Mouse (Mus musculus): ENCODE measurements around the gene Atp8b4. TPM values are rescaled to one million over a fixed set of nuclear protein-coding genes. Genes with fewer than 3 reads are reported as not detected.

Atp8b4 gene
- polyA plus RNA-seq, 1 experiment = 0.67 TPM

GRCm38 (mm10) chr2:126496838-126497237 is 3.6 kb downstream of the Atp8b4 start:
- Histone ChIP-seq H3K27ac (ENCODE audit: insufficient read depth, low read length) (no peak overlapping the region), H3K4me3 (ENCODE audit: insufficient read depth, low read length) (no peak overlapping the region), H3K4me1 (ENCODE audit: control insufficient read depth, insufficient read depth, low read length) (no peaks in the 10 kb centered on the region)
- TF ChIP-seq CTCF (IDR thresholded peaks at IDR 0.05; ENCODE audit: borderline replicate concordance, insufficient read depth, low read length) = no peak
- no peak for TF ChIP-seq POLR2A (IDR thresholded peaks at IDR 0.05; ENCODE audit: low read depth, low read length)

- Histone ChIP-seq H3K4me1 (ENCODE audit: control insufficient read depth, insufficient read depth, low read length) (peaks cover 8% of the 10 kb centered on the region; the same call in 1 of the 2 replicates), H3K27ac (ENCODE audit: insufficient read depth, low read length) (no peak overlapping the region)
Measured at GRCm38 (mm10) chr2:126495832-126496695, 4.4 kb downstream of the Atp8b4 start.

GRCm38 (mm10) chr2:126495230-126495629 is 5.2 kb downstream of the Atp8b4 start:
- Histone ChIP-seq H3K27ac (ENCODE audit: insufficient read depth, low read length) (no peak overlapping the region), H3K4me1 (ENCODE audit: control insufficient read depth, insufficient read depth, low read length) (peaks cover 8% of the 10 kb centered on the region; the same call in 1 of the 2 replicates)
- TF ChIP-seq CTCF (IDR thresholded peaks at IDR 0.05; ENCODE audit: borderline replicate concordance, insufficient read depth, low read length) = no peak
- TF ChIP-seq POLR2A (IDR thresholded peaks at IDR 0.05; ENCODE audit: low read depth, low read length) = no peak

More at GRCm38 (mm10) chr2:126495832-126496695, 4.4 kb downstream of the Atp8b4 start:
- no peak for TF ChIP-seq CTCF (IDR thresholded peaks at IDR 0.05; ENCODE audit: borderline replicate concordance, insufficient read depth, low read length)
- TF ChIP-seq POLR2A (IDR thresholded peaks at IDR 0.05; ENCODE audit: low read depth, low read length) = no peak
- H3K4me3 ChIP-seq (ENCODE audit: insufficient read depth, low read length) = no peak overlapping the region

GRCm38 (mm10) chr2:126493306-126493705 is 7.2 kb downstream of the Atp8b4 start:
- no peak overlapping the region for H3K27ac ChIP-seq (ENCODE audit: insufficient read depth, low read length)
- TF ChIP-seq POLR2A (IDR thresholded peaks at IDR 0.05; ENCODE audit: low read depth, low read length) = no peak
- no peak for TF ChIP-seq CTCF (IDR thresholded peaks at IDR 0.05; ENCODE audit: borderline replicate concordance, insufficient read depth, low read length)
- peaks cover 8% of the 10 kb centered on the region; the same call in 1 of the 2 replicates for H3K4me1 ChIP-seq (ENCODE audit: control insufficient read depth, insufficient read depth, low read length)
- H3K4me3 ChIP-seq (ENCODE audit: insufficient read depth, low read length) = no peak overlapping the region

More at GRCm38 (mm10) chr2:126495230-126495629, 5.2 kb downstream of the Atp8b4 start:
- no peak overlapping the region for H3K4me3 ChIP-seq (ENCODE audit: insufficient read depth, low read length)

GRCm38 (mm10) chr2:126492713-126493112 is 7.8 kb downstream of the Atp8b4 start:
- Histone ChIP-seq H3K27ac (ENCODE audit: insufficient read depth, low read length) (no peak overlapping the region), H3K4me3 (ENCODE audit: insufficient read depth, low read length) (no peak overlapping the region), H3K4me1 (ENCODE audit: control insufficient read depth, insufficient read depth, low read length) (peaks cover 8% of the 10 kb centered on the region; the same call in 1 of the 2 replicates)
- TF ChIP-seq CTCF (IDR thresholded peaks at IDR 0.05; ENCODE audit: borderline replicate concordance, insufficient read depth, low read length) (no peak), POLR2A (IDR thresholded peaks at IDR 0.05; ENCODE audit: low read depth, low read length) (no peak)

GRCm38 (mm10) chr2:126491446-126491845 is 9.0 kb downstream of the Atp8b4 start:
- H3K27ac ChIP-seq (ENCODE audit: insufficient read depth, low read length) = no peak overlapping the region
- TF ChIP-seq POLR2A (IDR thresholded peaks at IDR 0.05; ENCODE audit: low read depth, low read length) = no peak
- no peak overlapping the region for H3K4me3 ChIP-seq (ENCODE audit: insufficient read depth, low read length)
- H3K4me1 ChIP-seq (ENCODE audit: control insufficient read depth, insufficient read depth, low read length) = peaks cover 8% of the 10 kb centered on the region; the same call in 1 of the 2 replicates

- H3K27ac ChIP-seq (ENCODE audit: insufficient read depth, low read length) = no peak overlapping the region
Measured at GRCm38 (mm10) chr2:126490573-126490972, 9.9 kb downstream of the Atp8b4 start.

GRCm38 (mm10) chr2:126485262-126486017 is 15.0 kb downstream of the Atp8b4 start:
- no peak overlapping the region for H3K27ac ChIP-seq (ENCODE audit: insufficient read depth, low read length)
- no peak overlapping the region for H3K4me3 ChIP-seq (ENCODE audit: insufficient read depth, low read length)
- no peaks in the 10 kb centered on the region for H3K4me1 ChIP-seq (ENCODE audit: control insufficient read depth, insufficient read depth, low read length)
- TF ChIP-seq CTCF (IDR thresholded peaks at IDR 0.05; ENCODE audit: borderline replicate concordance, insufficient read depth, low read length) (no peak), POLR2A (IDR thresholded peaks at IDR 0.05; ENCODE audit: low read depth, low read length) (no peak)

More at GRCm38 (mm10) chr2:126490573-126490972, 9.9 kb downstream of the Atp8b4 start:
- no peak overlapping the region for H3K4me3 ChIP-seq (ENCODE audit: insufficient read depth, low read length)
- H3K4me1 ChIP-seq (ENCODE audit: control insufficient read depth, insufficient read depth, low read length) = peaks cover 8% of the 10 kb centered on the region; the same call in 1 of the 2 replicates
- TF ChIP-seq CTCF (IDR thresholded peaks at IDR 0.05; ENCODE audit: borderline replicate concordance, insufficient read depth, low read length) (no peak), POLR2A (IDR thresholded peaks at IDR 0.05; ENCODE audit: low read depth, low read length) (no peak)

GRCm38 (mm10) chr2:126483337-126483736 is 17.1 kb downstream of the Atp8b4 start:
- H3K27ac ChIP-seq (ENCODE audit: insufficient read depth, low read length) = no peak overlapping the region
- no peak overlapping the region for H3K4me3 ChIP-seq (ENCODE audit: insufficient read depth, low read length)
- TF ChIP-seq CTCF (IDR thresholded peaks at IDR 0.05; ENCODE audit: borderline replicate concordance, insufficient read depth, low read length) (no peak), POLR2A (IDR thresholded peaks at IDR 0.05; ENCODE audit: low read depth, low read length) (no peak)
- H3K4me1 ChIP-seq (ENCODE audit: control insufficient read depth, insufficient read depth, low read length) = no peaks in the 10 kb centered on the region

All from embryonic fibroblast, embryonic 13.5 days (primary cell).